In genomic region chr11:110372266-110372954, GRCm38 (mm10) we compare ENCODE assay signal across 21 mouse cellular contexts. TPM values are rescaled to one million over a fixed set of nuclear protein-coding genes. Genes with fewer than 3 reads are reported as not detected.
A peak's percentile ranks its signal among the peaks of the same experiment; 100 is the strongest.
DNase-seq lines count a peak whose midpoint lies in the region; ATAC-seq and TF ChIP-seq lines count a peak whose summit lies in the region.
"Had no signal": no experiment of that assay in that cellular context is flagged by ENCODE, and none has a peak within 500 bp of the region (broad histone marks: within the 10 kb centered on the region; RNA-seq: fewer than 3 reads in every experiment).

No protein-coding gene starts in this region.

- no peak for TF ChIP-seq POLR2A in liver, adult 2 months (IDR thresholded peaks at IDR 0.05; ENCODE audit: extremely low read depth, insufficient read depth, low read length)
- TF ChIP-seq POLR2A in spleen, adult 2 months (IDR thresholded peaks at IDR 0.05; ENCODE audit: low read depth, low read length): no peak

- no peaks in the 10 kb centered on the region for H3K9me3 ChIP-seq in midbrain, embryonic 16.5 days (replicated peaks; ENCODE audit: control insufficient read depth, low read length, poor library complexity, severe bottlenecking)
- H3K9me3 ChIP-seq: embryonic facial prominence, embryonic 10.5 days; forebrain, embryonic 13.5 days; heart, embryonic 12.5 days; hindbrain, embryonic 10.5 days; hindbrain, embryonic 15.5 days had no signal

- H3K79me2 ChIP-seq in liver, adult 2 months (ENCODE audit: control insufficient read depth, insufficient read depth, low read length): no peaks in the 10 kb centered on the region

- no peak for TF ChIP-seq CTCF in liver, adult 2 months (IDR thresholded peaks at IDR 0.05; ENCODE audit: low read depth, low read length)
- no peak for TF ChIP-seq CTCF in spleen, adult 2 months (IDR thresholded peaks at IDR 0.05; ENCODE audit: extremely low read depth, insufficient read depth, insufficient read length, insufficient replicate concordance)

- ATAC-seq in granulocyte monocyte progenitor cell, adult 5-6 weeks (replicated peaks; ENCODE audit: poor library complexity, severe bottlenecking): peak; percentile 90
- ATAC-seq in neutrophil, adult 5-6 weeks (ENCODE audit: extremely low read depth, insufficient number of reproducible peaks, low FRiP score, poor library complexity, severe bottlenecking): peak; percentile 75
- ATAC-seq in midbrain, embryonic 16.5 days: no peak
- ATAC-seq: activated CD4-positive, CD25-positive, alpha-beta regulatory T cell, adult 4 months; forebrain, embryonic 13.5 days; forebrain, postnatal 0 days; Patski had no signal

- DNase-seq in liver, adult 2 months (ENCODE audit: extremely low read depth, low read depth, low spot score): peak; percentile 20
- DNase-seq in liver: no peak
- DNase-seq in spleen, adult 2 months (ENCODE audit: low read depth in 1 of 2, low spot score in 2 of 2): peak; percentile 6 to 56
- DNase-seq in spleen, postnatal 4 days (ENCODE audit: low spot score in 2 of 2): no peak
- DNase-seq in adrenal gland, adult 8-10 months: no peak
- DNase-seq: adrenal gland, postnatal 25 days; cerebellum, adult 11 months; cerebellum, adult 8-10 months; cerebellum, postnatal 14 days; forebrain, postnatal 0 days; gastrocnemius, postnatal 14 days had no signal

- H3K36me3 ChIP-seq in liver, adult 2 months (ENCODE audit: control insufficient read depth, insufficient read depth, low read length): no peaks in the 10 kb centered on the region
- no peaks in the 10 kb centered on the region for H3K36me3 ChIP-seq in spleen, adult 2 months (ENCODE audit: control insufficient read depth, insufficient read depth, low read length)
- no peaks in the 10 kb centered on the region for H3K36me3 ChIP-seq in midbrain, embryonic 16.5 days (ENCODE audit: control insufficient read depth, insufficient read depth, low read length)
- H3K36me3 ChIP-seq: embryonic facial prominence, embryonic 10.5 days; heart, embryonic 12.5 days; hindbrain, embryonic 10.5 days; hindbrain, embryonic 15.5 days had no signal

- H3K27ac ChIP-seq in liver, adult 2 months (replicated peaks; ENCODE audit: insufficient read depth, low read depth, low read length): no peak overlapping the region
- H3K27ac ChIP-seq in spleen, adult 2 months (ENCODE audit: insufficient read depth, low read length): peak overlapping the region; percentile 63; the same call in 1 of the 2 replicates
- H3K27ac ChIP-seq in midbrain, embryonic 16.5 days (ENCODE audit: low read length): no peak overlapping the region
- H3K27ac ChIP-seq: embryonic facial prominence, embryonic 10.5 days; forebrain, embryonic 13.5 days; hindbrain, embryonic 10.5 days; hindbrain, embryonic 15.5 days had no signal

- no peaks in the 10 kb centered on the region for H3K27me3 ChIP-seq in liver, adult 2 months (ENCODE audit: control insufficient read depth, insufficient read depth, low read length)
- H3K27me3 ChIP-seq in spleen, adult 2 months (ENCODE audit: control insufficient read depth, insufficient read depth, low read length): no peaks in the 10 kb centered on the region
- H3K27me3 ChIP-seq in midbrain, embryonic 16.5 days (ENCODE audit: control insufficient read depth, insufficient read depth, low read depth, low read length): no peaks in the 10 kb centered on the region
- H3K27me3 ChIP-seq: forebrain, embryonic 13.5 days; heart, embryonic 12.5 days had no signal

- H3K4me3 ChIP-seq in liver, adult 2 months (ENCODE audit: insufficient read depth, low read depth, low read length): no peak overlapping the region
- H3K4me3 ChIP-seq in spleen, adult 2 months (ENCODE audit: extremely low read depth, insufficient read depth, insufficient read length): no peak overlapping the region
- no peak overlapping the region for H3K4me3 ChIP-seq in midbrain, embryonic 16.5 days (ENCODE audit: low read depth, low read length)
- H3K4me3 ChIP-seq: embryonic facial prominence, embryonic 10.5 days; forebrain, embryonic 13.5 days; heart, embryonic 12.5 days; hindbrain, embryonic 10.5 days; hindbrain, embryonic 15.5 days had no signal

- no peak overlapping the region for H3K4me2 ChIP-seq in midbrain, embryonic 16.5 days (ENCODE audit: low read length)
- H3K4me2 ChIP-seq: forebrain, embryonic 13.5 days; heart, embryonic 12.5 days; hindbrain, embryonic 15.5 days had no signal

- WGBS in liver, adult 2 months: 79% methylated on average over 15 of the region's 15 CpGs
- 35% methylated on average over 15 of the region's 15 CpGs for WGBS in spleen, adult 2 months
- WGBS in midbrain, embryonic 16.5 days: 73% methylated on average over 15 of the region's 15 CpGs

- H3K9ac ChIP-seq in liver, adult 2 months (ENCODE audit: low read depth, low read length): no peak overlapping the region
- H3K9ac ChIP-seq in midbrain, embryonic 16.5 days (ENCODE audit: low read depth, low read length): no peak overlapping the region
- H3K9ac ChIP-seq: forebrain, embryonic 13.5 days; forebrain, postnatal 0 days; heart, embryonic 12.5 days; hindbrain, embryonic 15.5 days had no signal

- H3K4me1 ChIP-seq in liver, adult 2 months (ENCODE audit: control insufficient read depth, insufficient read depth, low read length): 0 out of 2 replicates have a peak, but pooled peaks cover 5% of the 10 kb centered on the region
- H3K4me1 ChIP-seq in spleen, adult 2 months (ENCODE audit: control insufficient read depth, insufficient read depth, insufficient read length): peaks cover 4% of the 10 kb centered on the region; the same call in 1 of the 2 replicates
- no peaks in the 10 kb centered on the region for H3K4me1 ChIP-seq in midbrain, embryonic 16.5 days (ENCODE audit: control insufficient read depth, insufficient read depth, low read length)
- H3K4me1 ChIP-seq: forebrain, embryonic 13.5 days; heart, embryonic 12.5 days; hindbrain, embryonic 15.5 days had no signal

RNA-seq across cellular contexts. Expression of gene Map2k6, which starts 26.5 kb away (rescaled TPM):
- 13.0 and 22.5 TPM in 2 replicates for total RNA-seq in liver, adult 2 months (2014; rRNA removed)
- polyA plus RNA-seq in liver, adult 2 months (2012; rRNA removed): 2.0 and 2.8 TPM in 2 replicates
- polyA plus RNA-seq in spleen, adult 2 months (2012; rRNA removed): 2.1 and 2.8 TPM in 2 replicates
- 10.1 and 12.9 TPM in 2 replicates for total RNA-seq in granulocyte monocyte progenitor cell, adult 5-6 weeks (2014; fragmentation: Nextera tagmentation)
- 18.8 and 20.9 TPM in 2 replicates for total RNA-seq in granulocyte monocyte progenitor cell, adult 5-6 weeks (2017)
- total RNA-seq in neutrophil, adult 5-6 weeks (2017): 10.4 and 12.9 TPM in 2 replicates
- polyA plus RNA-seq in midbrain, embryonic 16.5 days (2015; fragmentation: Nextera tagmentation; extraction: Ambion mirVana): 22.1 and 23.4 TPM in 2 replicates
- total RNA-seq in adrenal gland, adult 8-10 months (2022): 1 to 10 TPM; 1.7 to 7.9 (median 5.0) TPM

RNA-seq across cellular contexts. Expression of gene Abca5, which starts 34.9 kb away (rescaled TPM):
- total RNA-seq in liver, adult 2 months (2014; rRNA removed): 3.6 and 4.0 TPM in 2 replicates
- 0.49 and 0.58 TPM in 2 replicates for polyA plus RNA-seq in liver, adult 2 months (2012; rRNA removed)
- polyA plus RNA-seq in spleen, adult 2 months (2012; rRNA removed): 0.11 and 0.25 TPM in 2 replicates
- total RNA-seq in granulocyte monocyte progenitor cell, adult 5-6 weeks (2014; fragmentation: Nextera tagmentation): not detected in 2 replicates
- 0.41 TPM in 1 of 2 replicates, not detected in the other for total RNA-seq in granulocyte monocyte progenitor cell, adult 5-6 weeks (2017)
- 0.98 and 1.0 TPM in 2 replicates for total RNA-seq in neutrophil, adult 5-6 weeks (2017)
- polyA plus RNA-seq in midbrain, embryonic 16.5 days (2015; fragmentation: Nextera tagmentation; extraction: Ambion mirVana): 9.6 and 10.2 TPM in 2 replicates
- total RNA-seq in adrenal gland, adult 8-10 months (2022): 10 to 100 TPM; 14.9 to 42.9 (median 21.1) TPM

Comparison
In these comparisons a context has a peak if more than half of its experiments do, and no peak if none do; other contexts are left out.
1. DNase-seq: peak in liver, adult 2 months (single experiment) and spleen, adult 2 months (2 of 2); none in liver (single experiment), spleen, postnatal 4 days (0 of 2) and adrenal gland, adult 8-10 months (single experiment).